Mouse (Mus musculus) embryonic facial prominence, embryonic 11.5 days (tissue): Measurements from ENCODE around the gene Inpp4b. TPM values are rescaled to one million over a fixed set of nuclear protein-coding genes. Genes with fewer than 3 reads are reported as not detected.
A peak's percentile ranks its signal among the peaks of the same experiment; 100 is the strongest.

Experiments
- ATAC-seq: fragments of 200-750 bp; cut with Nextera tagmentation; replicated peaks from 2 replicates; pipeline ENCODE4 v1.8.0; 2017; ENCODE audit warnings: low read depth; ENCODE audit not compliant: insufficient number of reproducible peaks, low FRiP score, low TSS enrichment
- DNase-seq: peaks from one replicate; pipeline ENCODE4 v3.0.0-alpha.2; 2015; ENCODE audit warnings: low spot score
- H3K27ac ChIP-seq: fragments of 300-500 bp; sonication (generic); replicated peaks from 2 replicates; pipeline ENCODE4 v1.5.1; 2014; ENCODE audit warnings: mild to moderate bottlenecking, low read depth, low read length, control low read depth
- H3K27me3 ChIP-seq: fragments of 300-500 bp; sonication (generic); 2 replicates; pipeline ENCODE4 v1.6.1; 2014; ENCODE audit warnings: mild to moderate bottlenecking, low read length, moderate library complexity, mixed read lengths; ENCODE audit not compliant: control insufficient read depth, insufficient read depth
- H3K36me3 ChIP-seq: fragments of 300-500 bp; sonication (generic); replicated peaks from 2 replicates; pipeline ENCODE4 v1.6.1; 2014; ENCODE audit warnings: low read depth, mild to moderate bottlenecking, low read length, moderate library complexity, mixed read lengths; ENCODE audit not compliant: control insufficient read depth, insufficient read depth
- H3K4me1 ChIP-seq: fragments of 300-500 bp; sonication (generic); 2 replicates; pipeline ENCODE4 v1.6.1; 2014; ENCODE audit warnings: low read length, mixed read lengths; ENCODE audit not compliant: control insufficient read depth, insufficient read depth
- H3K4me2 ChIP-seq: fragments of 300-500 bp; sonication (generic); 2 replicates; pipeline ENCODE4 v1.6.1; 2014; ENCODE audit warnings: low read depth, mild to moderate bottlenecking, control low read depth, low read length, moderate library complexity
- H3K4me3 ChIP-seq: fragments of 300-500 bp; sonication (generic); 2 replicates; pipeline ENCODE4 v1.5.1; 2014; ENCODE audit warnings: low read depth, low read length, control low read depth
- H3K9ac ChIP-seq: fragments of 300-500 bp; sonication (generic); replicated peaks from 2 replicates; pipeline ENCODE4 v1.6.1; 2014; ENCODE audit warnings: mild to moderate bottlenecking, control low read depth, low read length
- H3K9me3 ChIP-seq: fragments of 300-500 bp; sonication (generic); replicated peaks from 2 replicates; pipeline ENCODE4 v1.6.1; 2016; ENCODE audit warnings: mild to moderate bottlenecking, low read length, inconsistent platforms, mixed read lengths; ENCODE audit not compliant: control insufficient read depth
- WGBS: fragments of 180-500 bp; shearing (Covaris S2); extraction: QIAGEN DNeasy Blood & Tissue Kit; methylation state at CpG from one replicate; pipeline ENCODE4 v1.1.7; 2014; 5-methylcytosine and 5-hydroxymethylcytosine counted together
- polyA plus RNA-seq: library from polyadenylated mRNA; unstranded; fragments of >200 nt; fragmentation: Nextera tagmentation; extraction: Ambion mirVana; gene quantifications from 2 replicates; pipeline ENCODE4 v1.2.1, GENCODE M21; 2014

Inpp4b gene
- polyA plus RNA-seq, 1 experiment from 2014 or later, result 7.8 TPM

DNA sequence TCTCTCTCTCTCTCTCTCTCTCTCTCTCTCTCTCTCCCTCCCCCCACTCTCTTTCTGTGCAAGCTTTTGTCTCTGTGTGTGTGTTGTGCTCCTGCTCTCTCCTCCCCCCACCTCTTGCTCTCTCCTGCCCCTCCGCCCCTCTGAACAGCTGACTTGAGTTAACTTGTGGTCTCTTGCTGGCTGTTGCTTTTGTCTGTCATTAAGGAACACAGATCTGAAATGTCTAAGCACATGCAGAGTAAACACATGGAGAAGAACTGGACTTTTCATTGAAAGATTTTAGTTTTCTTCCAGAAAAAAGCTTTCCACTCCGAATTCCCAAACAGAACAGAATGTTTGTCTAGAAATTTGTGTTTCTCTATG, 425.9 kb downstream of the Inpp4b start:
- peak; percentile 79 for ATAC-seq
- Histone ChIP-seq H3K27ac (peak overlapping the region; percentile 83), H3K4me3 (no peak overlapping the region), H3K9me3 (no peaks in the 10 kb centered on the region), H3K9ac (peak overlapping the region; percentile 50; the same call in 1 of the 2 replicates), H3K27me3 (no peaks in the 10 kb centered on the region), H3K36me3 (no peaks in the 10 kb centered on the region), H3K4me2 (peak overlapping the region; percentile 31), H3K4me1 (peaks cover 5% of the 10 kb centered on the region)
- DNase-seq, result peak; percentile 86
- WGBS, result 24% methylated on average over 2 of the region's 2 CpGs

DNA sequence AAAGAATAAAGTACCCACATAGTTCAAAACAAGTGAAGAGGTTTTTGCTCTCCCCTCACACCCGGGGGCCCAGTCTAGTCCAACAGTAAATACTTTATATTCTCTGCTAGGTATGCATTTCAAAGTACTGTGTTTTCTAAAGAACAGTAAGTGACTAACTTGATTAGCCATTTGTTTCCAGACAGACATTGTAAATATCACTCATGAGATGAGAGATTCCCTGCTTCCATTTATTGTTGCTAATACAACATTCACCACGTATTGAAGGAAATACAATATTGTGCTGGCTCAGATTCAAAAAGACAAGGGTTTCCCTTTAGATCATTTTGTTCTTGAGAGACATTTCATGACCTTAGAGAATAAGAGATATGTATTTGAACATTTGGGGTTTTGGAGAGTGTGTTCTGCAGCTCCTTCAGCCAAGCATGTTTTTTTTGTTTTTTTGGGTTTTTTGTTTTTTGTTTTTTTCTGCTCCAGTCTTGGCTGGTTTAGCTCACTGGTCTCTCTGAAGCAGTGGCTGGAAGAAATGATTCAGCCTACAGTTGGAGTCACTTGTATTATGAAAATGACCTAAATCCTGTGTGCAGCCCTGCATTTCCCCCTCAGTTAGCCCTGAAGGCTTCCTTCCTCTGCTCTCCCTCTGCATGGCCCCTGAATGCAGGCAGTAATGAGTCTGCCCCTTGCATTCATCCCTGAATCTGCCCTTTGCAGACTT, 426.5 kb downstream of the Inpp4b start:
- Histone ChIP-seq H3K4me3 (no peak overlapping the region), H3K4me2 (peak overlapping the region; percentile 19; the same call in 1 of the 2 replicates)
- WGBS, result 24% methylated on average over 2 of the region's 2 CpGs

DNA sequence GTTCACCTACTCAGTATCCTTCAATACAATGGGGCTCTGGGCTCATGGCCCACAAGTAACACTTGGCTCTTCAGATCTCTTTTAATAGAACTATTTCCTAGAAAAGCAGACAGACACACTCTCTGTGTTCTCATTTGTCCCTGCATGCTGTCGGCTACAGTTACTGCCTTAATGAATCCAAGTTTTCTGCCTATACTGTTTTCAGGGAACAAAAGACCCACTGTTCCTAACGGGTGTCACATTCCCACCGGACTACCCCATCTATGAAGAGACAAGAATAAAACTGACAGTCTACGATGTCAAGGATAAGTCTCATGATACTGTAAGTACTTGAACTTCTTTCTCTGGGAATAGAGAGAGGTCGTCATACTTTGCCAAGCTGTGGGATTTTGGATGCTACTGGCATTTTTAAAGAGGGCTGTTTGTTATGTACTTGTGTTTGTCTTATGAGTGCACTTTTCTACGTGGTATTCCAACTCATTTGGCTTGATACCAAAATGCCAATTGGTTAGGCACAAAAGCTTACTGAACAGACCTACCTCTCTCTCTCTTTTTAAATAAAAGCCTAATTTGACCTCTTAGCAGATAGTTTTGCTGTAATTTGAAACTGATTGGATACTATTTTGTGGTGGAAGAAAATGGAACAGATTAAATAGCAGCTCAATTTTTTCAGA, 428.4 kb downstream of the Inpp4b start:
- H3K9me3 ChIP-seq, result no peaks in the 10 kb centered on the region
- DNase-seq, result peak; percentile 28
- H3K27me3 ChIP-seq, result no peaks in the 10 kb centered on the region
- no peak overlapping the region for H3K9ac ChIP-seq
- 27% methylated on average over 6 of the region's 6 CpGs for WGBS
- 0 out of 2 replicates have a peak overlapping the region, but pooled peaks have one; percentile 47 for H3K27ac ChIP-seq
- peaks cover 5% of the 10 kb centered on the region for H3K4me1 ChIP-seq
- H3K4me3 ChIP-seq, result no peak overlapping the region
- H3K36me3 ChIP-seq, result no peaks in the 10 kb centered on the region
- no peak for ATAC-seq
- no peak overlapping the region for H3K4me2 ChIP-seq

More for the DNA sequence above, 426.5 kb downstream of the Inpp4b start:
- H3K9ac ChIP-seq, result 0 out of 2 replicates have a peak overlapping the region, but pooled peaks have one; percentile 13
- H3K9me3 ChIP-seq, result no peaks in the 10 kb centered on the region
- no peak for DNase-seq
- peak overlapping the region; percentile 83 for H3K27ac ChIP-seq
- no peak for ATAC-seq
- H3K36me3 ChIP-seq, result no peaks in the 10 kb centered on the region
- H3K4me1 ChIP-seq, result peaks cover 5% of the 10 kb centered on the region
- H3K27me3 ChIP-seq, result no peaks in the 10 kb centered on the region

GRCm38 (mm10) chr8:81772855-81773254, 430.5 kb downstream of the Inpp4b start:
- no peak overlapping the region for H3K4me3 ChIP-seq
- 86% methylated on average over 5 of the region's 5 CpGs for WGBS
- no peaks in the 10 kb centered on the region for H3K9me3 ChIP-seq
- H3K27me3 ChIP-seq, result no peaks in the 10 kb centered on the region
- H3K9ac ChIP-seq, result no peak overlapping the region
- no peak overlapping the region for H3K27ac ChIP-seq
- H3K4me1 ChIP-seq, result no peaks in the 10 kb centered on the region
- ATAC-seq (no peak), DNase-seq (no peak)
- no peaks in the 10 kb centered on the region for H3K36me3 ChIP-seq
- H3K4me2 ChIP-seq, result no peak overlapping the region

GRCm38 (mm10) chr8:81773305-81773965, 431.1 kb downstream of the Inpp4b start:
- DNase-seq (no peak), ATAC-seq (no peak)
- Histone ChIP-seq H3K4me1 (no peaks in the 10 kb centered on the region), H3K4me3 (no peak overlapping the region), H3K27ac (no peak overlapping the region), H3K9me3 (no peaks in the 10 kb centered on the region), H3K4me2 (no peak overlapping the region), H3K36me3 (no peaks in the 10 kb centered on the region), H3K9ac (no peak overlapping the region), H3K27me3 (no peaks in the 10 kb centered on the region)
- WGBS, result 84% methylated on average over 9 of the region's 9 CpGs

- no peak overlapping the region for H3K4me3 ChIP-seq
- H3K9me3 ChIP-seq, result no peaks in the 10 kb centered on the region
- ATAC-seq (no peak), DNase-seq (no peak)
- no peaks in the 10 kb centered on the region for H3K4me1 ChIP-seq
- 87% methylated on average over 4 of the region's 4 CpGs for WGBS
- H3K9ac ChIP-seq, result no peak overlapping the region
- no peaks in the 10 kb centered on the region for H3K36me3 ChIP-seq
- H3K27me3 ChIP-seq, result no peaks in the 10 kb centered on the region
- H3K27ac ChIP-seq, result no peak overlapping the region
- H3K4me2 ChIP-seq, result no peak overlapping the region
These were observed 431.7 kb downstream of the Inpp4b start for GRCm38 (mm10) chr8:81774010-81774409.

GRCm38 (mm10) chr8:81774454-81774853, 432.1 kb downstream of the Inpp4b start:
- DNase-seq (no peak), ATAC-seq (no peak)
- Histone ChIP-seq H3K27ac (no peak overlapping the region), H3K36me3 (no peaks in the 10 kb centered on the region), H3K4me2 (no peak overlapping the region), H3K4me1 (no peaks in the 10 kb centered on the region), H3K9ac (no peak overlapping the region), H3K4me3 (no peak overlapping the region), H3K9me3 (no peaks in the 10 kb centered on the region), H3K27me3 (no peaks in the 10 kb centered on the region)
- WGBS, result 86% methylated on average over 1 of the region's 1 CpGs
